Mouse (Mus musculus) small intestine, adult 10 weeks (tissue): ENCODE measurements around the gene Olfr398. TPM values are rescaled to one million over a fixed set of nuclear protein-coding genes. Genes with fewer than 3 reads are reported as not detected.

ENCODE experiments used
- polyA plus RNA-seq: library from polyadenylated mRNA; stranded (reverse); fragments of 350-450 nt; fragmentation: Illumina TruSeq; extraction: RNeasy Lipid Tissue Mini Kit (QIAGEN cat#74804); gene quantifications from one replicate; pipeline ENCODE4 v1.2.3, GENCODE M21; 2014; ENCODE audit warnings: low replicate concordance

Gene Olfr398
- polyA plus RNA-seq = not detected

DNA sequence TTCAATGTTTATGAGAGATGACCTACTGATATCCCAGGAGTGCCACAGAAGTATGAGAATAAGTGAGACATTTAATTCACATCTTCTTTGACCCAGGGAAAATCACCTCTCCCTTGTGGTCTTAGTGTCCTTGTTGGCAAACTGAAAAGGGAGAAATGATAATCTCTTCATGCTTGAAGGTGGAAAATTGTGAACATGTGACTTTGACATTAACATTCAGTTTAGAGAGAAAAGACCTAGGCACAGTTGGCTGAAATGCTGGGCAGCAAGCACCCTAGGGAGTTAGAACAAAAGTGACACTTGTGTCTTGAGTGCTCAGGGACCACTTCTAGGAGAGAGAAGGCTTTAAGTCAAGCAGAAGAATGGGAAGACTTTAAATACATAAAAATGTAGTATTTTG, at the start of gene Olfr398:
Gene Olfr398, minus strand, starts transcription at position 101 of the 400 bp plus-strand sequence.

GRCm38 (mm10) chr11:73960517-73960916, 29.7 kb downstream of the Olfr398 start, which contains the start of gene Olfr397:
Gene Olfr397, plus strand, starts transcription at chr11:73960817.

GRCm38 (mm10) chr11:73936377-73936776, 53.8 kb downstream of the Olfr398 start, which contains the start of gene Olfr23:
Gene Olfr23, plus strand, starts transcription at chr11:73936677.

Other genes starting within 250 kb of the Olfr398 start
- not detected for gene Olfr389, start 209.7 kb downstream of the Olfr398 start, polyA plus RNA-seq
- not detected for gene Olfr390, start 207.4 kb downstream of the Olfr398 start, polyA plus RNA-seq
- gene Olfr391-ps, start 187.4 kb downstream of the Olfr398 start, polyA plus RNA-seq = not detected
- gene Olfr392, start 173.4 kb downstream of the Olfr398 start, polyA plus RNA-seq = not detected
- gene Olfr393, start 139.0 kb downstream of the Olfr398 start, polyA plus RNA-seq = not detected
- not detected for gene Olfr394, start 99.6 kb downstream of the Olfr398 start, polyA plus RNA-seq
- gene Olfr395, start 81.1 kb downstream of the Olfr398 start, polyA plus RNA-seq = not detected
- not detected for gene Olfr23, start 53.7 kb downstream of the Olfr398 start, polyA plus RNA-seq
- gene Olfr397, start 29.6 kb downstream of the Olfr398 start, polyA plus RNA-seq = not detected
- gene Olfr139, start 66.1 kb upstream of the Olfr398 start, polyA plus RNA-seq = not detected
- not detected for gene Olfr399, start 66.2 kb upstream of the Olfr398 start, polyA plus RNA-seq
- not detected for gene Zfp616, start 79.5 kb upstream of the Olfr398 start, polyA plus RNA-seq
- not detected for gene Olfr401, start 123.3 kb upstream of the Olfr398 start, polyA plus RNA-seq
- not detected for gene Olfr402, start 163.1 kb upstream of the Olfr398 start, polyA plus RNA-seq
- gene Olfr403, start 195.8 kb upstream of the Olfr398 start, polyA plus RNA-seq = not detected
- gene Olfr43, start 221.0 kb upstream of the Olfr398 start, polyA plus RNA-seq = not detected